Mouse (Mus musculus) brain, embryonic 14.5 days (tissue): ENCODE data around the gene Gna11.

Experiments
- CTCF ChIP-seq: fragments of 200-500 bp; IDR thresholded peaks from 2 replicates; pipeline ENCODE4 v1.5.1; 2012; ENCODE audit warnings: inconsistent platforms, mild to moderate bottlenecking, moderate library complexity, borderline replicate concordance; ENCODE audit not compliant: insufficient read depth, insufficient read length; ENCODE audit errors: extremely low read depth
- POLR2A ChIP-seq: fragments of 200-500 bp; IDR thresholded peaks from 2 replicates; pipeline ENCODE4 v1.6.1; 2012; ENCODE audit warnings: mild to moderate bottlenecking, inconsistent platforms, borderline replicate concordance; ENCODE audit not compliant: poor library complexity, insufficient read depth, insufficient read length, severe bottlenecking; ENCODE audit errors: extremely low read depth

DNA sequence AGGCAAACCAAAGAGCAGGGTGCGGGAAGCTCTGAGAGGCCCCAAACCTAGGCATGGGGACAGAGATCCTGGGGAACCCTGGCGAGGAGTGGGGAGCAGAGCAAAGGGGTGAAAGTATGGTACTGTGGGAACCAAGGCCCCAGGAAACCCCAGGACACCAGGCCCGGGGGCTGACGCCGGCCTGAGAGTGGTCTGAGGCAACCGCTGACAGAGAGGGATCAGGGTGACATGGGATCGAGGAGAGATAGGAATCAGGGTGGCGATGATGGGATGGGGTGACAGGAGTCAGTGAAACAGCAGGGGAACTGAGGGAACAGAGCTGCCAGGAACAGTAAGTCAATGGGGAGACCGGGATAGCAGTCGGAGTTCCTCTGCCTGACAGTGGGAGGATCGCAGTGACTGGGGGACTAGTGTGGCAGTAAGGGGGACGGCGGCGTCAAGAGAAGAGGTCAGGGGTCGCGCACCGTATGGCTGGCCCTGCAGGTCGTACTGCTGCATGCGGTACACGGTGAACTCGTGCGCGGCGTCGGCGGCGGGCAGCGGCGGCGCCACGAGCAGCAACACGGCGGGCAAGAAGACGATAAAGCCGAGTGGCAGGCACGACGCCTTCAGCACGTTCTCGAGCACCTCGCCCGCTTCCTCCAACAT is 49.2 kb downstream of the Gna11 start:
- TF ChIP-seq CTCF (no peak), POLR2A (no peak)
